Mouse (Mus musculus) ES-E14 (cell line): ENCODE results near the gene Smad1.

ENCODE experiments used
- CHD2 ChIP-seq: IDR thresholded peaks from 2 replicates; pipeline ENCODE4 v1.6.1; 2014; ENCODE audit warnings: mild to moderate bottlenecking, low read depth, low read length, inconsistent platforms
- ZNF384 ChIP-seq: IDR thresholded peaks from 2 replicates; pipeline ENCODE4 v1.6.1; 2012; ENCODE audit warnings: low read depth, low read length, inconsistent platforms

GRCm38 (mm10) chr8:79364806-79365205 lies 34.5 kb downstream of the Smad1 start:
- TF ChIP-seq ZNF384, result no peak
- TF ChIP-seq CHD2, result no peak
